Mouse (Mus musculus) forebrain, embryonic 16.5 days (tissue): ENCODE results near the gene Ptprn. TPM values are rescaled to one million over a fixed set of nuclear protein-coding genes. Genes with fewer than 3 reads are reported as not detected.

ENCODE experiments used
- ATAC-seq: fragments of 200-750 bp; cut with Nextera tagmentation; 2 replicates; pipeline ENCODE4 v1.8.0; 2017; ENCODE audit warnings: mild to moderate bottlenecking, moderate library complexity
- H3K27ac ChIP-seq: fragments of 300-500 bp; sonication (generic); 2 replicates; pipeline ENCODE4 v1.5.1; 2014; ENCODE audit warnings: low read length, control low read depth
- H3K27me3 ChIP-seq: fragments of 300-500 bp; sonication (generic); replicated peaks from 2 replicates; pipeline ENCODE4 v1.6.1; 2014; ENCODE audit warnings: low read length; ENCODE audit not compliant: control insufficient read depth, insufficient read depth
- H3K36me3 ChIP-seq: fragments of 300-500 bp; sonication (generic); 2 replicates; pipeline ENCODE4 v1.6.1; 2014; ENCODE audit not compliant: control insufficient read depth, insufficient read depth
- H3K4me1 ChIP-seq: fragments of 300-500 bp; sonication (generic); replicated peaks from 2 replicates; pipeline ENCODE4 v1.6.1; 2014; ENCODE audit warnings: low read length; ENCODE audit not compliant: control insufficient read depth, insufficient read depth
- H3K4me2 ChIP-seq: fragments of 300-500 bp; sonication (generic); 2 replicates; pipeline ENCODE4 v1.6.1; 2014; ENCODE audit warnings: mild to moderate bottlenecking, low read length, control low read depth
- H3K4me3 ChIP-seq: fragments of 300-500 bp; sonication (generic); replicated peaks from 2 replicates; pipeline ENCODE4 v1.5.1; 2014; ENCODE audit warnings: mild to moderate bottlenecking, low read length, control low read depth
- H3K9ac ChIP-seq: fragments of 300-500 bp; sonication (generic); replicated peaks from 2 replicates; pipeline ENCODE4 v1.6.1; 2014; ENCODE audit warnings: low read depth, low read length, control low read depth
- H3K9me3 ChIP-seq: fragments of 300-500 bp; sonication (generic); 2 replicates; pipeline ENCODE4 v1.6.1; 2016; ENCODE audit warnings: low read length; ENCODE audit not compliant: control insufficient read depth
- WGBS: fragments of 180-500 bp; shearing (Covaris S2); extraction: QIAGEN DNeasy Blood & Tissue Kit; methylation state at CpG from one replicate; pipeline ENCODE4 v1.1.7; 2014; 5-methylcytosine and 5-hydroxymethylcytosine counted together
- polyA plus RNA-seq: library from polyadenylated mRNA; unstranded; fragments of >200 nt; fragmentation: Nextera tagmentation; extraction: Ambion mirVana; gene quantifications from 2 replicates; pipeline ENCODE4 v1.2.1, GENCODE M21; 2015

Ptprn gene
- polyA plus RNA-seq, 1 experiment from 2014 or later = 10.7 TPM

GRCm38 (mm10) chr1:75230335-75230994 is 33.8 kb downstream of the Ptprn start:
- no peaks in the 10 kb centered on the region for H3K27me3 ChIP-seq
- no peaks in the 10 kb centered on the region for H3K36me3 ChIP-seq
- no peak overlapping the region for H3K9ac ChIP-seq
- WGBS = 76% methylated on average over 7 of the region's 7 CpGs
- H3K9me3 ChIP-seq = no peaks in the 10 kb centered on the region
- ATAC-seq = no peak
- peaks cover 6% of the 10 kb centered on the region for H3K4me1 ChIP-seq
- H3K4me2 ChIP-seq = no peak overlapping the region
- no peak overlapping the region for H3K27ac ChIP-seq
- H3K4me3 ChIP-seq = no peak overlapping the region

- Histone ChIP-seq H3K9me3 (no peaks in the 10 kb centered on the region), H3K4me1 (no peaks in the 10 kb centered on the region)
- ATAC-seq = no peak
Observed at GRCm38 (mm10) chr1:75229158-75229557, 35.1 kb downstream of the Ptprn start.

GRCm38 (mm10) chr1:75227653-75228052 is 36.6 kb downstream of the Ptprn start:
- Histone ChIP-seq H3K27ac (no peak overlapping the region), H3K4me1 (no peaks in the 10 kb centered on the region), H3K4me3 (no peak overlapping the region), H3K9me3 (no peaks in the 10 kb centered on the region), H3K9ac (no peak overlapping the region), H3K4me2 (no peak overlapping the region), H3K27me3 (0 out of 2 replicates have a peak, but pooled peaks cover 2% of the 10 kb centered on the region), H3K36me3 (no peaks in the 10 kb centered on the region)
- ATAC-seq = no peak
- 74% methylated on average over 1 of the region's 1 CpGs for WGBS

More at GRCm38 (mm10) chr1:75229158-75229557, 35.1 kb downstream of the Ptprn start:
- no peak overlapping the region for H3K4me2 ChIP-seq
- no peak overlapping the region for H3K9ac ChIP-seq
- no peaks in the 10 kb centered on the region for H3K36me3 ChIP-seq
- no peak overlapping the region for H3K4me3 ChIP-seq
- H3K27me3 ChIP-seq = no peaks in the 10 kb centered on the region
- H3K27ac ChIP-seq = no peak overlapping the region
- 71% methylated on average over 4 of the region's 4 CpGs for WGBS

- Histone ChIP-seq H3K4me1 (no peaks in the 10 kb centered on the region), H3K9me3 (no peaks in the 10 kb centered on the region), H3K4me2 (no peak overlapping the region), H3K4me3 (no peak overlapping the region), H3K36me3 (no peaks in the 10 kb centered on the region), H3K27me3 (peaks cover 8% of the 10 kb centered on the region), H3K9ac (no peak overlapping the region), H3K27ac (no peak overlapping the region)
- ATAC-seq = no peak
- 65% methylated on average over 2 of the region's 2 CpGs for WGBS
Observed at GRCm38 (mm10) chr1:75226138-75226537, 38.2 kb downstream of the Ptprn start.

GRCm38 (mm10) chr1:75225473-75225872 is 38.8 kb downstream of the Ptprn start:
- Histone ChIP-seq H3K9me3 (no peaks in the 10 kb centered on the region), H3K36me3 (no peaks in the 10 kb centered on the region), H3K9ac (no peak overlapping the region), H3K4me3 (no peak overlapping the region), H3K27me3 (peaks cover 14% of the 10 kb centered on the region), H3K4me2 (no peak overlapping the region), H3K27ac (no peak overlapping the region), H3K4me1 (no peaks in the 10 kb centered on the region)
- WGBS = 49% methylated on average over 3 of the region's 3 CpGs
- ATAC-seq = no peak

GRCm38 (mm10) chr1:75223532-75223931 is 40.8 kb downstream of the Ptprn start:
- WGBS = 70% methylated on average over 6 of the region's 6 CpGs

GRCm38 (mm10) chr1:75222926-75223325 is 41.4 kb downstream of the Ptprn start:
- no peak overlapping the region for H3K4me3 ChIP-seq
- H3K4me1 ChIP-seq = peaks cover 17% of the 10 kb centered on the region
- ATAC-seq = no peak
- peaks cover 32% of the 10 kb centered on the region for H3K27me3 ChIP-seq
- H3K4me2 ChIP-seq = no peak overlapping the region
- H3K36me3 ChIP-seq = no peaks in the 10 kb centered on the region
- WGBS = 81% methylated on average over 6 of the region's 6 CpGs
- no peak overlapping the region for H3K27ac ChIP-seq
- H3K9ac ChIP-seq = no peak overlapping the region
- no peaks in the 10 kb centered on the region for H3K9me3 ChIP-seq

More at GRCm38 (mm10) chr1:75223532-75223931, 40.8 kb downstream of the Ptprn start:
- Histone ChIP-seq H3K4me2 (no peak overlapping the region), H3K4me1 (peaks cover 11% of the 10 kb centered on the region), H3K4me3 (no peak overlapping the region), H3K9ac (no peak overlapping the region), H3K27me3 (peaks cover 29% of the 10 kb centered on the region), H3K36me3 (no peaks in the 10 kb centered on the region), H3K9me3 (no peaks in the 10 kb centered on the region), H3K27ac (no peak overlapping the region)
- ATAC-seq = no peak

- WGBS = 73% methylated on average over 3 of the region's 3 CpGs
- no peaks in the 10 kb centered on the region for H3K9me3 ChIP-seq
- H3K9ac ChIP-seq = no peak overlapping the region
- no peak overlapping the region for H3K4me3 ChIP-seq
- no peak overlapping the region for H3K27ac ChIP-seq
- H3K36me3 ChIP-seq = no peaks in the 10 kb centered on the region
- no peak overlapping the region for H3K4me2 ChIP-seq
- peaks cover 32% of the 10 kb centered on the region for H3K27me3 ChIP-seq
- peaks cover 18% of the 10 kb centered on the region for H3K4me1 ChIP-seq
- ATAC-seq = no peak
Observed at GRCm38 (mm10) chr1:75221538-75221937, 42.8 kb downstream of the Ptprn start.

- peak within 1 kb of the TSS; percentile 94 for H3K4me2 ChIP-seq
- H3K27me3 ChIP-seq = peaks cover 32% of the 10 kb centered on the region
- no peaks in the 10 kb centered on the region for H3K9me3 ChIP-seq
- peak within 1 kb of the TSS; percentile 56 for H3K4me3 ChIP-seq
- peaks cover 18% of the 10 kb centered on the region for H3K4me1 ChIP-seq
- ATAC-seq = peak; percentile 50
- H3K36me3 ChIP-seq = 0 out of 2 replicates have a peak, but pooled peaks cover 2% of the 10 kb centered on the region
- under 1% methylated on average over 34 of the region's 34 CpGs for WGBS
- no peak within 1 kb of the TSS; the same call in 1 of the 2 replicates for H3K27ac ChIP-seq
- peak within 1 kb of the TSS; percentile 63 for H3K9ac ChIP-seq
Observed at GRCm38 (mm10) chr1:75219531-75219930, 44.8 kb downstream of the Ptprn start, which contains the start of gene Tuba4a. Tuba4a (minus strand) TSS chr1:75219865.
